Mouse (Mus musculus) kidney, adult 2 months (tissue): Measurements from ENCODE around the gene Galnt14. TPM values are rescaled to one million over a fixed set of nuclear protein-coding genes. Genes with fewer than 3 reads are reported as not detected.

Experiments
- DNase-seq: peaks from one replicate; pipeline ENCODE4 v3.0.0; 2021
- H3K27ac ChIP-seq: fragments of 200-500 bp; 2 replicates; pipeline ENCODE4 v1.5.1; 2012; ENCODE audit warnings: low read depth, low read length, control low read depth, inconsistent platforms; ENCODE audit not compliant: insufficient read depth
- H3K27me3 ChIP-seq: fragments of 200-500 bp; replicated peaks from 2 replicates; pipeline ENCODE4 v1.6.1; 2012; ENCODE audit warnings: mild to moderate bottlenecking, moderate library complexity, low read length, inconsistent platforms; ENCODE audit not compliant: control insufficient read depth, insufficient read depth
- H3K36me3 ChIP-seq: fragments of 200-500 bp; 2 replicates; pipeline ENCODE4 v1.6.1; 2012; ENCODE audit warnings: mild to moderate bottlenecking, moderate library complexity, low read length, inconsistent platforms; ENCODE audit not compliant: control insufficient read depth, insufficient read depth
- H3K4me1 ChIP-seq: fragments of 200-500 bp; 2 replicates; pipeline ENCODE4 v1.6.1; 2011; ENCODE audit warnings: low read length; ENCODE audit not compliant: control insufficient read depth, insufficient read depth
- H3K4me3 ChIP-seq: fragments of 200-500 bp; 2 replicates; pipeline ENCODE4 v1.5.1; 2011; ENCODE audit warnings: mild to moderate bottlenecking, low read depth, low read length, control low read depth; ENCODE audit not compliant: insufficient read depth
- CTCF ChIP-seq: fragments of 200-500 bp; conservative IDR thresholded peaks from 2 replicates; pipeline ENCODE4 v1.5.1; 2011; ENCODE audit warnings: low read depth, mild to moderate bottlenecking, control low read depth, low read length, moderate library complexity, mixed read lengths; ENCODE audit not compliant: insufficient read depth, insufficient read length
- POLR2A ChIP-seq: fragments of 200-500 bp; IDR thresholded peaks from one replicate; pipeline ENCODE4 v1.6.1; 2011; ENCODE audit warnings: low read depth, low read length, control low read depth
- WGBS: fragments of 180-500 bp; shearing (Covaris S2); methylation state at CpG from one replicate; pipeline ENCODE4 v1.1.7; 2018; 5-methylcytosine and 5-hydroxymethylcytosine counted together
- polyA plus RNA-seq: library from polyadenylated mRNA; depleted of rRNA; stranded (reverse); fragments of >200 nt; gene quantifications from 2 replicates; pipeline ENCODE4 v1.2.3, GENCODE M21; 2012

The Galnt14 gene
- polyA plus RNA-seq, 1 experiment, result 43.7 TPM

DNA sequence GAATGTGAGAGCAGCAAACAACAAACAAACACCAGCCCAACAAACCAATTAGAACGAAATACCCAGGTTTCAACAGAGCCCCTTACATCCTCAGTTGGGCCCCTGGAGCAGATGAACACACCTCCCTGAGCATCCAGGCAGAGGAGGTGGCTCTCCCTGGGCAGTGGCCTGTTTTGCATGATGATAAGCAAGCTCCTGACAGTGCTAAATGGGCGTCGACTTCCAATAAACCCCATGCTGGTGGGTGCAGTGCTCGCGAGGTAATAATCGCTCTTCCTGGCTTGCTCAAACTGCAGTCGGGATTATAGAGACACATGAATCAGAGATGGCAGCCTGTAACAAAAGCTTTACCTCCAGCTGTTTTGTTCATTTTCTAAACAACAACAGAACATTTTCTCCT lies 235.9 kb downstream of the Galnt14 start:
- H3K27ac ChIP-seq, result no peak overlapping the region
- no peaks in the 10 kb centered on the region for H3K27me3 ChIP-seq
- no peak for TF ChIP-seq POLR2A
- TF ChIP-seq CTCF, result no peak
- no peaks in the 10 kb centered on the region for H3K36me3 ChIP-seq
- H3K4me1 ChIP-seq, result no peaks in the 10 kb centered on the region
- 38% methylated on average over 7 of the region's 7 CpGs for WGBS
- no peak for DNase-seq
- H3K4me3 ChIP-seq, result no peak overlapping the region

DNA sequence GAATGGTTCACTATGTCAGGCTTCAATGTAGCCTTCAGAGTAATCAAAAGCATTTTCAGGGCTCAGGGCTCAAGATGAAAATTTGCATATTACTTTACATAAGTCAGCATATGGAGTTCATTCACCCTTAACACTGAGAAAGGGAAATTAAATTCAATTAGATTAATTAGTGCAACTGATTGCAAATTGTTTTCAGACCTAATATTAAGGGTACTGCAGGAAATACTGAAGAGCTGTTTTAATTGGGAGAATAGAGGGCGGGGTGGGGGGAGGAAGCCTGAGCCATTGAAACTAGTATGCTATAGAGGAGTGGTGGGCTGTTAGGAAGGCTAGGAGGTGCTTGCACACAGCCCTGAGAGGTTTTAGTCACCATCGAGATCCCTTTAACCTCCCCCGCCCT lies 237.2 kb downstream of the Galnt14 start:
- WGBS, result 77% methylated on average over 3 of the region's 3 CpGs
- DNase-seq, result no peak
- TF ChIP-seq POLR2A (no peak), CTCF (no peak)
- Histone ChIP-seq H3K27ac (no peak overlapping the region), H3K4me1 (no peaks in the 10 kb centered on the region), H3K36me3 (no peaks in the 10 kb centered on the region), H3K4me3 (no peak overlapping the region), H3K27me3 (no peaks in the 10 kb centered on the region)

DNA sequence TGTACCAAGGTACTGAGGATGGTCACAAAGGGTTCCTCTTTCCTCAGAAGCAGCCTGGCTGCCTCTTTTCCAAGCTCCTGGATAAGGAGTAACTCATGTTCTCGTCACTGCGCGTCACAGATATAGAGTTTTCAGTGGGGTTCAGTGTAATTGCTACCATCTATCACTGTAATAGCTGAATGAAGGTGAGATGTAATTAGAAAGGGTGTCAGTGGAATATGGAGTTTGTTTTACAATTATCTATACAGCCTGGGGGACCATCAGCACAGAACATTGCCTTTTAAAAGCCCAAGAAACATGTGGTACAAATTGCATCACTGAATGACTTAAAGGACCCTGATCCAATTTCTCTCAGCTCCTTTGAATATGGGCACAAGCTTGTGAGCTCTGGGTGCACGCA lies 249.4 kb downstream of the Galnt14 start:
- DNase-seq, result no peak
- H3K4me1 ChIP-seq, result no peaks in the 10 kb centered on the region
- H3K4me3 ChIP-seq, result no peak overlapping the region
- TF ChIP-seq CTCF (no peak), POLR2A (no peak)
- H3K27ac ChIP-seq, result no peak overlapping the region
- no peaks in the 10 kb centered on the region for H3K36me3 ChIP-seq
- H3K27me3 ChIP-seq, result no peaks in the 10 kb centered on the region
- 77% methylated on average over 4 of the region's 4 CpGs for WGBS

DNA sequence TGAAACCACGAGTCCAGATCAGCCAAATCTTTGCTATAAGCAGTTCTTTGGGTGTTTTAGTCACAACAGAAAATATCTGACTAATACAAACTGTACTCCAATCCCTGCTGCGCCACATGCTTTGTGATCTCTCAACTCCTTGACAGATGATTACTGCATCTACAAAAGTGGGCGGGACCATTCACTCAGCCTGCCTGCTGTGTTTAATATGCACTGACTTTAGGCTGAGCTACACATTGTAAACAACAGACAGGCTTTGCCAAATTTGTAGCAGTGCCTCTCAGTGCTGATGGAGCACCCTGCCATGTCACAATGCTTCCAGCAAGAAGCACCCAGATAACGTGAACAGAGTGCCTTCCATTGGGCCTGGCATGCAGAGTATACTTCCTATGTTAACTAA lies 251.5 kb downstream of the Galnt14 start:
- no peaks in the 10 kb centered on the region for H3K36me3 ChIP-seq

DNA sequence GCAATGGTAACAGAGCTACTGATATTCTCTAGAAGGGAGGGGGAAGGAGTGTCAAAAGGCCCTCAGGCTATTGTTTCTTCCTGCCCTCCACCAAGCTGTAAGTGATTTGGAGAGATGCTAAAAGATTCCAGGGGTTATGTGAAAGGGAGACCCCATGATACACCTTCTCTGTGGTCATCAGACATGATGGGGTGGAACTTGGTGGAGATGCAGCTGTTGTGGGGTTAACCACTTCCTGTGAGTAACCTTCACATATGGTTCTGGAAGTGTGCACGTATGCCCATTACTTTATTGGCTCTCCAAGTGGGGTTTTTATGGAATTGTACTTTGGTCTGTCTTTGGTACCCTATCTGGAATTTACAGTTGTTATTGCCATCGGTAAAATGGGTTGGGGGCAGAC lies 253.7 kb downstream of the Galnt14 start:
- TF ChIP-seq POLR2A (no peak), CTCF (no peak)
- DNase-seq, result no peak
- WGBS, result 84% methylated on average over 2 of the region's 2 CpGs
- no peaks in the 10 kb centered on the region for H3K36me3 ChIP-seq
- no peak overlapping the region for H3K4me3 ChIP-seq
- no peak overlapping the region for H3K27ac ChIP-seq
- H3K27me3 ChIP-seq, result no peaks in the 10 kb centered on the region
- H3K4me1 ChIP-seq, result no peaks in the 10 kb centered on the region

More for the DNA sequence above, 251.5 kb downstream of the Galnt14 start:
- no peak for DNase-seq
- H3K4me3 ChIP-seq, result no peak overlapping the region
- TF ChIP-seq POLR2A (no peak), CTCF (no peak)
- H3K4me1 ChIP-seq, result no peaks in the 10 kb centered on the region
- WGBS, result 77% methylated on average over 4 of the region's 4 CpGs
- no peaks in the 10 kb centered on the region for H3K27me3 ChIP-seq
- H3K27ac ChIP-seq, result no peak overlapping the region

DNA sequence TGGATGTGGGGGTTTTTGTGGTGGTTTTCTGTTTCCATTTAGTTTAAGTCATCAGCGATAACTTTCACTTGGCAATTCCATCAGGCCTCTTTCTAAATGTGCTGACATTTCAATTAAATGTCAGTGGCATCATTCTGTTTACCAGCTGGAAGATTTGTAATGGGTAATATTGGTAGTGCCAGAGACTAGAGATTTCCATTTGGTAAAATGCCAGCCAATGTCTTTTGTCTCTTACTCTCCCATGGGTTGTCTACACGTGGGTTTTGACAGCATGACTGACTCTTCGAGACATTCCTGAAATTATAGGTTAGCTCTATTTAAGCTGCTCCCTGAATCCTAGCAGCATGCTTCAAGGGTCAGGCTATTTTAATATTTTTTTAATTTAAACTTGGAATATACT lies 256.6 kb downstream of the Galnt14 start:
- TF ChIP-seq CTCF (no peak), POLR2A (no peak)
- no peak overlapping the region for H3K4me3 ChIP-seq
- DNase-seq, result no peak
- H3K36me3 ChIP-seq, result no peaks in the 10 kb centered on the region
- H3K4me1 ChIP-seq, result no peaks in the 10 kb centered on the region
- WGBS, result 74% methylated on average over 3 of the region's 3 CpGs
- H3K27me3 ChIP-seq, result no peaks in the 10 kb centered on the region
- H3K27ac ChIP-seq, result no peak overlapping the region

DNA sequence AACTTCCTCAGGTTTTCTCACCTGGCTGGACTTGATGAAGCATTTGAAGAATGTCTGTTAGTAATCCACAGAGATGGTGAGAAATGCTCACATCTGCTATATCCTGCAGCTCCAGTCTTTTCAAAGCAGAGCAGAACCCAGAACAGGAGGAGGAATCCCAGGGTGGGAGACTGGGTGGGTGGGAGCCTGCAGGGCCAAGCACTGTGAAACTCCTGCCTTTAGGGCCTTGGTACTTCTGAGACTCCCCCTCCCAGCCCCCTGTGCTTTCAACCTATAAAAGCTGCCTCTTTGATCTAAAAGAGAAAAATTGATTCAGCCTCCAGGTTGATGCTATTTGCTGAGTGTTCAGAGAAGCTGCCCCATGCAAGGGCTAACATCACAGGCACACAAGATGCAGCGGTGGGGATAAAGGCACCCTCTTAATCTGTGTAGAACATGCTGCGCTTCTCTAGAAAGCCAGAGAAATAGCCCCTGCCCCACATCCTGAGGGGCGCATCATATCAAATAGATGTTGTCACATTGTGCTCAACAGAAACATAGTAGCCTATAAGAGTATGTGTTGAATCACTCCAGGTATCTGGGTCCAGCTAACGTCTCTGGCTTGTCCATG lies 258.0 kb downstream of the Galnt14 start:
- Histone ChIP-seq H3K4me1 (no peaks in the 10 kb centered on the region), H3K27ac (no peak overlapping the region), H3K4me3 (no peak overlapping the region), H3K27me3 (no peaks in the 10 kb centered on the region), H3K36me3 (no peaks in the 10 kb centered on the region)
- TF ChIP-seq POLR2A (no peak), CTCF (no peak)
- 81% methylated on average over 4 of the region's 4 CpGs for WGBS
- no peak for DNase-seq
